Mouse (Mus musculus) gastrocnemius, adult 2 months (tissue): ENCODE data around the gene Polr3e. TPM values are rescaled to one million over a fixed set of nuclear protein-coding genes. Genes with fewer than 3 reads are reported as not detected.
"Not testable (repeated sequence)": the region's sequence is repeated elsewhere in the genome, so short reads cannot be mapped to it uniquely, and the experiment has no call there.

Experiments used
- DNase-seq: peaks from one replicate; pipeline ENCODE4 v3.0.0; 2022
- H3K27ac ChIP-seq: fragments of 200-600 bp; 2 replicates; pipeline ENCODE4 v1.8.1; 2022; ENCODE audit warnings: mild to moderate bottlenecking
- H3K4me3 ChIP-seq: fragments of 200-600 bp; 2 replicates; pipeline ENCODE4 v1.8.1; 2022; ENCODE audit warnings: mild to moderate bottlenecking, moderate library complexity
- CTCF ChIP-seq: fragments of 200-600 bp; IDR thresholded peaks from 2 replicates; pipeline ENCODE4 v1.8.1; 2022; ENCODE audit warnings: antibody characterized with exemption, mild to moderate bottlenecking, moderate library complexity
- intact Hi-C: fragments of 180-260 bp; cut with DNase I; formaldehyde crosslinking; loops from one replicate; pipeline ENCODE4 v1.15.1; 2025
- total RNA-seq, 2 experiments: library from RNA; stranded (reverse); gene quantifications; 2 replicates each; pipeline ENCODE4 v1.2.3; 2021

Polr3e gene
- total RNA-seq, 2 experiments from 2014 or later: 8.8 to 11.0 TPM

DNA sequence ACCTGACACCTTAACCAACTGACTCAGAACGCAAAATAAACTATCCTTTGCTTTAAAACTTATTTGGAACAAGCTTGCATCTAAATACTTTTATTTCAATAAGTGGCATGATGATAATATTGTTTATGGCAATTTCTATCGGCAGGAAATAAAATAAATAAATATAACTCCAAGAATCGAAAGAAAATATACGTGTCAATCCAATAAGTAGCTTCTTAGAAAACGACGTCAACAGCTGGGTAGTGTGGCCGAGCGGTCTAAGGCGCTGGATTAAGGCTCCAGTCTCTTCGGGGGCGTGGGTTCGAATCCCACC, 309 bp upstream of the Polr3e start:
- peak overlapping the region; percentile 96 for H3K4me3 ChIP-seq
- no peak for DNase-seq
- H3K27ac ChIP-seq: peak overlapping the region; percentile 93
- no peak for TF ChIP-seq CTCF
- intact Hi-C loops: loop anchor here (1.0 to 10.0 kb wide), 3 partner anchors 82 to 280 kb away; partner anchors contain the start of genes Mosmo, Pdzd9 and Uqcrc2

DNA sequence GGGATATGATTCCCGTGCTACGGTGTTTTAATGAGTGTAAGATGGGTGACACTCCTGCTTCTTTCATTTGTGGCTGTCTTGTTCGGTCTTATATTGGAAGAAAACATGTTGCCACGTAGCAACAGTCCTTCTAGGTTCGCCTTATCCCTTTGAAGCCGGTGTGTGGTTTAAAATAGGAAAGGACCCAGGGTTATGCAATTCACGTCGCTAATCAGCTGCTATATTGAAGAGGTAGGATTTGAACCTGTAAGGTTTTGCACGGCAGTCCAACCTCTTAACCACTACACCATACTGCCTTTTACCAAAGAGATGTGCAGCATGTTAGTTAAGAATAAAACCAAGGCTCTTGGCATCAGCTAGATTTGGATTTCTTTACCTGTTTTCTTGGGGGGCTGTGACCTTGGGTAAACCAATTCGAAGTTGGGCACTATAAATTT, 1.0 kb downstream of the Polr3e start:
- no peak for TF ChIP-seq CTCF
- intact Hi-C loops: loop anchor here (5.0 to 10.0 kb wide), 2 partner anchors 244 to 281 kb away; partner anchors contain the start of genes Mosmo, Pdzd9 and Uqcrc2
- Histone ChIP-seq H3K27ac (peak overlapping the region; percentile 93), H3K4me3 (peak overlapping the region; percentile 96)
- DNase-seq: peak; percentile 42

DNA sequence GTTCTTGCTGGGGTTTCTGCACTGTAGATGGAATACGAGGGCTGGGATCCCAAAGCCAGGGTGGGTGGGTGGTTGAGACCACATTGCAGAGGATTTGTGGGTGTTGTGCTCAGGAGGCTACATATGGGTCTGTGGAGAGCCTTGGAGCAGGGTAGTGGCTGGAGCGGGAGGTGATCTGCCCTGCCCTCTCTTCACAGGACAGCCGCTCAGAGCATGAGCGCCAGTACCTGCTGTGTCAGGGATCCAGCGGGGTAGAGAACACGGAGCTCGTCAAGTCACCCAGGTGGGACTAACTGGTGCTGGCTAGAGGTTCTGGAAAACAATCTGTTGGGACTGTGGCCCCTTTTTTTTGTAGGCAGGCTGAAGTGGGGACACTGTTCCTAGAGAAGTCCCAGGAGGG, 15.6 kb downstream of the Polr3e start:
- no peak for TF ChIP-seq CTCF
- intact Hi-C loops: no loop called here
- no peak overlapping the region for H3K27ac ChIP-seq
- DNase-seq: no peak
- H3K4me3 ChIP-seq: no peak overlapping the region

DNA sequence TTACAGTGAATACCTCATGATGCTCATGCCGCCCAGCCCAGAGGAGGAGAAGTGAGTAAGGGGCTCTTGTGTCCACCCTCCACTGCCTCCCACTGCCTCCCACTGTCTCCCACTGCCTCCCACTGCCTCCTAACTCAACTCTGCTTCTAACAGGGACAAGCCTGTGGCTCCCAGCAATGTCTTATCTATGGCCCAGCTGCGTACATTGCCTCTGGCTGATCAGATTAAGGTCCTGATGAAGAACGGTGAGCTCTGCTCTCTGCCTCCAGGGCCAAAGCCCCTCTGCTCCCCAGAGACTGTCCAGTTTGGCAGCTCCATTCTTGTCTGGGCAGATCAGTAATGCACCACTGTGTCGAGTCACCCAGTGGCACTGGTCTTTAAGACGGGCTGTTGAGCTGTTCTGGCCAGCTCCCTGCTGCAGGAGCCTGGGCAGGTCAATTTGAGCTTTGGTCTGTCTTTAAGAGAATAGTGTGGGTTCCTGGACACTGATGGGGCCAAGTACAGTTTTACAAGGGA, 16.2 kb downstream of the Polr3e start:
- no peak overlapping the region for H3K4me3 ChIP-seq
- TF ChIP-seq CTCF: no peak
- intact Hi-C loops: loop anchor here (1.0 to 2.0 kb wide), 2 partner anchors 131 to 187 kb away; no protein-coding TSS in a partner anchor
- no peak overlapping the region for H3K27ac ChIP-seq
- DNase-seq: no peak

DNA sequence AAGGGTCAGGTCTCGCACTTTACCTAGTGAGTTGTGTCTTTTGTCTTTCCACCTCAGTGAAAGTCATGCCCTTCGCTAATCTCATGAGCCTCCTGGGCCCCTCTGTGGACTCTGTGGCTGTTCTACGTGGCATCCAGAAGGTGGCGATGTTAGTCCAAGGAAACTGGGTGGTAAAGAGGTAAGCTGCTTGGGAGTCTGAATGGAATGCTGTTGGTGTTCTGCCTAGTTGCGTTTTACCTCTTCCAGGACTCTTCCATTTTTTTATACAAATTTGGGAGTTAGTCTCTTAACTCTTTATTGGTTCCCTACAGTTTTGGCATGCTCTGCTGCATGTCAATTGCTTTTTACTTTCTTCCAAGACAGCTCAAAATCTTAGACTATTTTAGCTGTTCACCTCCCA, 17.2 kb downstream of the Polr3e start:
- DNase-seq: peak; percentile 41
- intact Hi-C loops: loop anchor here (1.0 to 2.0 kb wide), 2 partner anchors 130 to 186 kb away; no protein-coding TSS in a partner anchor
- H3K4me3 ChIP-seq: no peak overlapping the region
- no peak overlapping the region for H3K27ac ChIP-seq
- peak; percentile 88 for TF ChIP-seq CTCF

DNA sequence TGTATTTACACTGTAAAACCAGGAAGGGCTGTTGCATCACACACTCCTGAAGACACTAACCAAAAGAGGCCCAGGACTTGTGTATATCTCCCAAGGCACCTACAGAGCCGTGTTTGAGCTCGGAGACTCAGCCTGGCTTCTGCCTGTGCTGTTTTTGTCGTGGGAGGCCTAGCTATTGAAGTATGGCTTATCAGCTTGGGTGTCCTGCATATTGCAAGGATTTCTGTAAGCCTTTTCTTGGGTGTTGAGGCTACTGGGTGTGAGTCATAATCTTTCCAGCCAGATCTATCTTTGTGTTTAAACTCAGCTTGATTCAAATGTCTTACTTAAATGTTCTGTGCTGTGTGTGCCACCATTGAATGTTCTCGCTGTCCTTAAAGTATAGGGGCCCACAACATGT, 19.0 kb downstream of the Polr3e start:
- no peak overlapping the region for H3K4me3 ChIP-seq
- H3K27ac ChIP-seq: no peak overlapping the region
- no peak for DNase-seq
- intact Hi-C loops: no loop called here
- TF ChIP-seq CTCF: no peak

DNA sequence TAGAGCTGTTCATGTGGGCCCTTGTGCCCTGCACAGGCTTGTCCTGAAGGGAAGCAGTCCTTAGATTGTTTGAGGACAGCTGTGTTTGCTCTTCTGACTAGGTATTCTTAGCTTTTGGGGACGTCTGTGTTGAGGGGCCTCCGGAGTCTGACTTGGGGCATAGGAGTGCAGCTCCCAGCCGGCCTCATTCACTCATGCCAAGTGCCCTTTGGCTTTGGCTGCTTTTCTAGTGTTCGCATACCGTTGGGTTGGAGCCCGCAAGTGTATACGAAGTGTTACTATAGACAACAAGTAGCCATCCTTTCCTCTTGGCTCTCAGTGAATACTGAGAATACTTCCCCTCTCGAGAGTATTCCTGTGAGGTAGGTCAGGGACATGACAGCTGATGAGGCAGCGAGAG, 20.7 kb downstream of the Polr3e start:
- TF ChIP-seq CTCF: no peak
- Histone ChIP-seq H3K4me3 (no peak overlapping the region), H3K27ac (no peak overlapping the region)
- DNase-seq: no peak
- intact Hi-C loops: no loop called here

DNA sequence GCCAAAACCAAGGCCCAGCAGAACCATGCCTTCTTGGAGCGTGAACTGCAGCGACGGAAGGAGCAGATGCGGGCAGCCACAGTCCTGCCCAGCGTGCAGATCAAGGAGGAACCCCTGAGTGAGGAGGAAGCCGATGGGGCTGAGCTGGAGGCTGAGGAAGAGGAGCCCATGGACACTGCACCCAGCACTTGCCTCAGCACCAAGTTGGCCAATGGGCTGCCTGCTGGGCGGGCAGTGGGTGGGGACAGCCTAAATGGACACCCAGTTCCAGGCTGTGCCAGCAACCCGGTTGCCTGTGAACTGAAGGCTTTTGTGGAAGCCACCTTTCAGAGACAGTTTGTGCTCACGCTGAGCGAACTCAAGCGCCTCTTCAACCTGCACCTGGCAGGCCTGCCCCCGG, 22.8 kb downstream of the Polr3e start:
- Histone ChIP-seq H3K4me3 (no peak overlapping the region), H3K27ac (no peak overlapping the region)
- peak; percentile 35 for DNase-seq
- intact Hi-C loops: no loop called here
- no peak for TF ChIP-seq CTCF

DNA sequence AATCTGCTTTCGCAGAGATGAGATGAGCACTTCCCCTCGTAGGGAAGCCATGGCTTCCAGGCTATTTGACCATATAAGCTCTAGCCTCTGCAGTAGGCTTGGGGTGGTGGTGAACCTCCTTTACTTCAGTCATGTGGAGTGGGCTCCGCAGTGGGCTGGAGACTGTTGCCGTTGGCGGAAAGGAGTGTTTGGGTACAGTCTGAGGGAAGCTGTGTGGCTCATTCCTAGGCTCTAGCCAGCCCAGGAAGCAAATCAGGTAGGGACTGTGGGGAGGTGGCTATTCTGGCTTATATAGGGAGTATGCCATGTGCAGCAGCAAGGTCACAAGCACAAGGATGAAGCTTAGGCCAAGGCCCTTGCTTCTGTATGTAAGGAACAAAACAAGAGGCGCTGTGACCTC, 23.7 kb downstream of the Polr3e start:
- no peak for DNase-seq
- TF ChIP-seq CTCF: no peak
- intact Hi-C loops: no loop called here
- Histone ChIP-seq H3K27ac (no peak overlapping the region), H3K4me3 (no peak overlapping the region)

DNA sequence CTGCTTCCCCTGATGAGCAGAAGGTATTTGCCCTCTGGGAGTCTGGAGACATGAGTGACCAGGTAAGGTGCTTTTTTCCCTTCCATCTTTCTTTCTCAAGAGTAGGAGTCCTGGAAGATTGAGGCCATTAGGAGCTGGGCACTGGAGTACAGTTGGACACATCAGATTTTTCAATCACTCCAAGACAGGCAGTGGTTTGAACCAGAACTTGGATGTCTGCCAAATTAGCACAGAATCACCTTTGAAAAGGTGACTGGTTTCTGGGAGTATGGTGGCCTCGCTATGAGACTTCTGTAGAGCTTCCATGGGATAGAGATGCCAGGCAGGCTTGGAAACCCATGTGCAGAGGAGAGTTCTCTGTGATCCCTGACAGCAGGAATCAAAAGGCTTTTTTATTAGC, 25.0 kb downstream of the Polr3e start:
- H3K4me3 ChIP-seq: no peak overlapping the region
- DNase-seq: no peak
- no peak for TF ChIP-seq CTCF

DNA sequence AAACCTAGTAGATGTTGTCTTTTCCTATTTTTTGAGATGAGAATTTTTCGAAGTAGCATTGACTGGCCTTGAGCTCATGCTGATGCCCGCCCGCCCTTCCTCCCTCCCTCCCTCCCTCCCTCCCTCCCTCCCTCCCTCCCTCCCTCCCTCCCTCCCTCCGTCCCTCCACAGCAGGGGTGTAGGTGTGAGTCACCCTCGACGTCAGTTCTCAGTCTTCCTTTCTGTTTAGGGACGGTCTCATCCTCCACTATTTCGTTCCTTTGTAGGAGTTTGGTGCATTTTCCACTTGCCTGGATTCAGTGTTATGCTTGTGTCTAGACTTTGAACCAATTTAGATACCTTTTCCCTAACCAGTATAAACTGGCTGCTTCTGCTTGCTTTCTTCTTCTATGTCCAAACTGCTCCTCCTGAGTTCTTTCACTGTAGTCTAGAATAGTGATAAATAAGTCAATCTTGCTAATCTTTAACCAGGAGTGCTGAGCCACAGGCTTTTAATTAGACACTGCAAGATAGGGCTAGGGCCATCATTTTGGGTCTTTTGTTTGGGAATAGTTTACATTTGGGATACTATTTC, 26.5 kb downstream of the Polr3e start:
- Histone ChIP-seq H3K4me3 (no peak overlapping the region), H3K27ac (no peak overlapping the region)
- no peak for TF ChIP-seq CTCF
- no peak for DNase-seq
- intact Hi-C loops: no loop called here

More for the DNA sequence above, 25.0 kb downstream of the Polr3e start:
- intact Hi-C loops: no loop called here
- no peak overlapping the region for H3K27ac ChIP-seq

DNA sequence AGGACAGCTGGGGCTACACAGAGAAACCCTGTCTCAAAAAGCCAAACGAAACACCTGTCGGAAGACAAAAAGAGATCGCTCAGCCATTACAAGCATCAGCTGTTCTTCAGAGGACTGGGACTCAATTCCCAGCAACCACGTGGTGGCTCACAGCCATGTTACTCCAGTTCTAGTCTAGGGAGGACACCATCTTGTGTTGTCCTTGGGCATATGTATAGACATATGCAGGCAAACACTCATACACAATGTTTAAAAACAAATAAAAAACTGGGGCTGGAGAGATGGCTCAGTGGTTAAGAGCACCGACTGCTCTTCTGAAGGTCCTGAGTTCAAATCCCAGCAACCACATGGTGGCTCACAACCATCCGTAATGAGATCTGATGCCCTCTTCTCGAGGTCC, 36.0 kb downstream of the Polr3e start:
- H3K27ac ChIP-seq, DNase-seq, intact Hi-C loops: not testable (repeated sequence)

DNA sequence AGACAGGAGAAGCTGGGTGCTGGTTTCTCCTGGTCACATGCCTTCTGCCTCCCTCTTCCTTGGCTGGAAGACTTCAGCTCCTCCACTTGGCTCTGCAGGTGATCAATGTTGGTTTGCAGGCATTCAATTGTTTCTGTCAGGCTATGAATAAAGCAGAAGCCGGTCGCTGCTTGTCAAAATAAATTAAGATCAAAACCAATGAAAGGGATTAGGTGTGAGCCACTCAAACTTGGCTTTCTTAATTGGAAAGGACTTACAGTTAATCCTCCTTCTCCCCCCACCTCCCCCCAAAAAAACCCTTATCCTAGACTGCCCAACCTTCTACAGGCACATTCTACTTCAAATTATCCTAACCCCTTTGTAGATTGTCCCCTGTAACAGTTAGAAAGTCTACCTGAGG, 42.6 kb downstream of the Polr3e start:
- Histone ChIP-seq H3K4me3 (no peak overlapping the region), H3K27ac (no peak overlapping the region)
- no peak for DNase-seq
- intact Hi-C loops: no loop called here
- TF ChIP-seq CTCF: no peak

More for the DNA sequence above, 36.0 kb downstream of the Polr3e start:
- H3K4me3 ChIP-seq: not testable (repeated sequence)

DNA sequence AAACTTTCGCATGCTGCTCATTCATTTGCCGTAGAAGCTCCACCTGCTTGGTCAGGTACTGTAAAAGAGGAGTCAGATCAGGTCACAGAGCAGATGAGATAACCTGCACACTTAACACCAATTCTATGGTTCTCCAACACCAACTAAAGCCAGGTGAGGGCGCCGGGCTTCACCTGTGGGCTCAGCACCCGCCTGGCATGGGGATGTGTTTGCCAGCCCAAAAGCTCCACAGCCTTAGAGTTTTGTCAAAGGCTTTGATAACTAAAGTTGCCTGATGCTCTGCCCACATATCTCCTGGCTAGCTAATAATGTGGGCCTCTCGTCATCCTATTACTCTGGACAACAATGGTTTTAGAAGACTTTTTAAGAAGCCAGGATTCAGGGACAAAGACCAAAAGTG, 43.1 kb downstream of the Polr3e start:
- intact Hi-C loops: no loop called here
- no peak overlapping the region for H3K27ac ChIP-seq
- no peak overlapping the region for H3K4me3 ChIP-seq
- DNase-seq: no peak
- no peak for TF ChIP-seq CTCF
